Comparison of ENCODE assay signal across 10 mouse cellular contexts in the genomic region with DNA sequence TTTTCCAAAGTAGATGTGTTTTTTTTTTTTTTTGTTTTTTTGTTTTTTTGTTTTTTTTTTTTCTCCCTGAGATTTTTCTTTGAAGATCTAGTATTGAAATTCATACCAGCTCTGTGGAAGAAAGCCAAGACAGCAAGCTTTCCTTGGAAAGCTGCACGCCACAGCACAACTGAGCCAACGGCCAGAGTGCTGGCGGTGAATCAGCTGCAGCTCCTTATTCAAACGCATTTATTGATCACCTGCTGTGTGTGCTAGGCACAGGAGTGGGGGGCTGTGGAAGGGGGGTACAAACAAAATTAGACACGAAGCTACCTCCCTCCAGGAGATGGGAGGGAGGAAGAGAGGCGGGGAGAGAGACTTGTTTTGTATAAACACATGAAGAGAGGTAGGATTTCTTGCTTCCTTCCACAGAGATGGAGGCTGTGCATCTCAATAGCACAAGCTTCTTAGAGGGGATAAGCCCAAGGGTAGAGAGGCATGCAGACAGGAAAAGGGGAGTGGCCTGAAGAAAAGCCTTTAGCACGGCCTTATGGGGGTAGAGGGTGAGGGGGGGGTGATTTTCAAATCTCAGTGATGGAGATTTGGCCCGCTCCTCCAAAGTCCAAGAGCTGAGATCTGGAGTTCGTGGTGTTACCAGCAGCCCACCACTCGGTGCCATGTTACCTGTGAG.
DNase-seq lines count a peak whose midpoint lies in the region; ATAC-seq lines count a peak whose summit lies in the region.
"Had no signal": no experiment of that assay in that cellular context is flagged by ENCODE, and none has a peak within 500 bp of the region (broad histone marks: within the 10 kb centered on the region; RNA-seq: fewer than 3 reads in every experiment).

No protein-coding gene starts in this region.

- intact Hi-C loops in left cerebral cortex, postnatal 25 days (cut with DNase I) = no loop called here

- peak overlapping the region; percentile 14; the same call in 1 of the 2 replicates for H3K27ac ChIP-seq in midbrain, embryonic 13.5 days
- H3K27ac ChIP-seq in midbrain, embryonic 11.5 days (ENCODE audit: low read depth, low read length) = no peak overlapping the region
- H3K27ac ChIP-seq in forebrain, embryonic 16.5 days (ENCODE audit: low read length) = peak overlapping the region; percentile 64
- no peak overlapping the region for H3K27ac ChIP-seq in kidney, embryonic 15.5 days
- H3K27ac ChIP-seq: liver, embryonic 15.5 days had no signal

- no peak overlapping the region for H3K4me2 ChIP-seq in midbrain, embryonic 13.5 days (replicated peaks)
- no peak overlapping the region; the same call in 1 of the 2 replicates for H3K4me2 ChIP-seq in midbrain, embryonic 11.5 days
- peak overlapping the region; percentile 38 for H3K4me2 ChIP-seq in forebrain, embryonic 16.5 days (ENCODE audit: low read length)
- no peak overlapping the region for H3K4me2 ChIP-seq in kidney, embryonic 15.5 days
- H3K4me2 ChIP-seq: liver, embryonic 15.5 days had no signal

- 35% methylated on average over 10 of the region's 10 CpGs for WGBS in midbrain, embryonic 13.5 days
- WGBS in midbrain, embryonic 11.5 days = 38% methylated on average over 10 of the region's 10 CpGs
- 24% methylated on average over 10 of the region's 10 CpGs for WGBS in forebrain, embryonic 16.5 days
- WGBS in kidney, embryonic 15.5 days = 53% methylated on average over 10 of the region's 10 CpGs

- H3K27me3 ChIP-seq in midbrain, embryonic 13.5 days = no peaks in the 10 kb centered on the region
- no peaks in the 10 kb centered on the region for H3K27me3 ChIP-seq in midbrain, embryonic 11.5 days (ENCODE audit: control insufficient read depth, insufficient read depth, low read length)
- no peaks in the 10 kb centered on the region for H3K27me3 ChIP-seq in forebrain, embryonic 16.5 days (replicated peaks; ENCODE audit: control insufficient read depth, insufficient read depth, low read length)
- H3K27me3 ChIP-seq in kidney, embryonic 15.5 days = no peaks in the 10 kb centered on the region
- H3K27me3 ChIP-seq: liver, embryonic 15.5 days had no signal

- no peak for DNase-seq in midbrain, embryonic 11.5 days (ENCODE audit: low spot score, missing footprints)
- peak; percentile 38 to 72 for DNase-seq in left cerebral cortex, postnatal 25 days (ENCODE audit: low spot score in 2 of 2)
- peak; percentile 47 for DNase-seq in telencephalon, adult 2 months (ENCODE audit: low read depth, low spot score)
- DNase-seq in spleen, adult 12 weeks (ENCODE audit: low spot score) = no peak
- DNase-seq: kidney, adult 18-20 months had no signal

- peak; percentile 73 for ATAC-seq in midbrain, embryonic 13.5 days
- no peak for ATAC-seq in midbrain, embryonic 11.5 days (ENCODE audit: low FRiP score)
- ATAC-seq in forebrain, embryonic 16.5 days = peak; percentile 82
- ATAC-seq in megakaryocyte-erythroid progenitor cell, adult 5-6 weeks (replicated peaks; ENCODE audit: low FRiP score, low TSS enrichment, poor library complexity, severe bottlenecking) = no peak
- no peak for ATAC-seq in kidney, embryonic 15.5 days (replicated peaks; ENCODE audit: low FRiP score)

- no peaks in the 10 kb centered on the region for H3K36me3 ChIP-seq in midbrain, embryonic 13.5 days
- no peaks in the 10 kb centered on the region for H3K36me3 ChIP-seq in midbrain, embryonic 11.5 days (ENCODE audit: control insufficient read depth, insufficient read depth, low read length)
- no peaks in the 10 kb centered on the region for H3K36me3 ChIP-seq in forebrain, embryonic 16.5 days (ENCODE audit: control insufficient read depth, insufficient read depth)
- no peaks in the 10 kb centered on the region for H3K36me3 ChIP-seq in kidney, embryonic 15.5 days
- H3K36me3 ChIP-seq: liver, embryonic 15.5 days had no signal

- no peak overlapping the region for H3K4me3 ChIP-seq in midbrain, embryonic 13.5 days (replicated peaks)
- no peak overlapping the region for H3K4me3 ChIP-seq in midbrain, embryonic 11.5 days (ENCODE audit: low read depth, low read length)
- no peak overlapping the region for H3K4me3 ChIP-seq in forebrain, embryonic 16.5 days (replicated peaks; ENCODE audit: low read length)
- no peak overlapping the region for H3K4me3 ChIP-seq in kidney, embryonic 15.5 days (replicated peaks)
- H3K4me3 ChIP-seq: liver, embryonic 15.5 days had no signal

- no peaks in the 10 kb centered on the region for H3K9me3 ChIP-seq in midbrain, embryonic 13.5 days
- no peaks in the 10 kb centered on the region for H3K9me3 ChIP-seq in midbrain, embryonic 11.5 days (ENCODE audit: control insufficient read depth, low read length)
- no peaks in the 10 kb centered on the region for H3K9me3 ChIP-seq in forebrain, embryonic 16.5 days (ENCODE audit: control insufficient read depth, low read length)
- H3K9me3 ChIP-seq in kidney, embryonic 15.5 days (replicated peaks) = no peaks in the 10 kb centered on the region
- H3K9me3 ChIP-seq: liver, embryonic 15.5 days had no signal

- 0 out of 2 replicates have a peak overlapping the region, but pooled peaks have one; percentile 4 for H3K9ac ChIP-seq in midbrain, embryonic 13.5 days (replicated peaks)
- no peak overlapping the region for H3K9ac ChIP-seq in midbrain, embryonic 11.5 days (ENCODE audit: low read length)
- H3K9ac ChIP-seq in forebrain, embryonic 16.5 days (replicated peaks; ENCODE audit: low read depth, low read length) = no peak overlapping the region
- H3K9ac ChIP-seq in kidney, embryonic 15.5 days = no peak overlapping the region
- H3K9ac ChIP-seq: liver, embryonic 15.5 days had no signal

- peaks cover 13% of the 10 kb centered on the region for H3K4me1 ChIP-seq in midbrain, embryonic 13.5 days (replicated peaks)
- H3K4me1 ChIP-seq in midbrain, embryonic 11.5 days (ENCODE audit: control insufficient read depth, insufficient read depth, low read length) = peaks cover 6% of the 10 kb centered on the region; the same call in 1 of the 2 replicates
- peaks cover 21% of the 10 kb centered on the region for H3K4me1 ChIP-seq in forebrain, embryonic 16.5 days (replicated peaks; ENCODE audit: control insufficient read depth, insufficient read depth, low read length)
- H3K4me1 ChIP-seq in kidney, embryonic 15.5 days = no peaks in the 10 kb centered on the region
- H3K4me1 ChIP-seq: liver, embryonic 15.5 days had no signal

Comparison
In these comparisons a context has a peak if more than half of its experiments do, and no peak if none do; other contexts are left out.
1. ATAC-seq: peak in midbrain, embryonic 13.5 days (single experiment) and forebrain, embryonic 16.5 days (single experiment); none in midbrain, embryonic 11.5 days (single experiment), megakaryocyte-erythroid progenitor cell, adult 5-6 weeks (single experiment) and kidney, embryonic 15.5 days (single experiment).
2. H3K27ac ChIP-seq: peak in midbrain, embryonic 13.5 days (single experiment) and forebrain, embryonic 16.5 days (single experiment); none in midbrain, embryonic 11.5 days (single experiment) and kidney, embryonic 15.5 days (single experiment).
3. DNase-seq: peak in left cerebral cortex, postnatal 25 days (2 of 2) and telencephalon, adult 2 months (single experiment); none in midbrain, embryonic 11.5 days (single experiment) and spleen, adult 12 weeks (single experiment).